Mouse (Mus musculus): Measurements from ENCODE around the gene Pam.

Gene Pam

DNA sequence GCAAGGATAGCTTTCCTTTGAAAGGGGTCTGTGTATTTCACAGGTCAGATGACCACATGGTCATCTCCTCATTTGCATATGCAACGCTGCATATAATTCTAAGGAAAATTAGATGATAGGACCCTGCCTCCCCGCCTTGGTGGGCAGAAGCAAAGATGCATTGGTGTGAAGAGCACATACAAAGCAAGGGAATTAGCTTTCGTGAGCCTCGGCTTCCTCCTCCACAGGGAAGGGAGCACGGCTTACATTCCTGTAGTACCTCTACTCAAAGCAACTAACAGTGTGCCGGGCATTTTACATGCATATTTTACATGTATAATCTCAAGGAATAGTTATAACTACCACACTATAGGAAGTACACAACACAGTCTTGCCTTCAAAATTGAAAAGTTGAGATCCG, 16.7 kb downstream of the Pam start:
- DNase-seq = no peak

DNA sequence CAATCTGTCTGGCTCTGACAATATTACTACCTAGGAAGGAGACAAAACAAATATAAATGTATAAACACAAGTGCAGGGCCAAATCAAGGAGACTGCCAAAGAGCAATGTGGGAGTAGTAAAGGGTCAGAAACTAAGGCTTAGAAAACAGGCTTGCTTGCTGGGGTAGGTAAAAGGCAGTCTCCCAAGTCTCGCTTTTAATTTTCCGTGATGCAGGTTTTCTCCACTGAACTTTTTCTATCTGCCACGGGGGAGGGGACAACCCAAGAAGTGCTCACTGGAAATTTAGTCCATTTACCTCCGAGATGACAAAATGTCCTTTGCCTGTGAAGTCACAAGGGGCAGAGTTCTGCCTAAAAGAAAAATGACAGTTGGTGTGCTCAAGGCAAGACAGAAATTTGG, 21.6 kb downstream of the Pam start:
- no peak for DNase-seq

DNA sequence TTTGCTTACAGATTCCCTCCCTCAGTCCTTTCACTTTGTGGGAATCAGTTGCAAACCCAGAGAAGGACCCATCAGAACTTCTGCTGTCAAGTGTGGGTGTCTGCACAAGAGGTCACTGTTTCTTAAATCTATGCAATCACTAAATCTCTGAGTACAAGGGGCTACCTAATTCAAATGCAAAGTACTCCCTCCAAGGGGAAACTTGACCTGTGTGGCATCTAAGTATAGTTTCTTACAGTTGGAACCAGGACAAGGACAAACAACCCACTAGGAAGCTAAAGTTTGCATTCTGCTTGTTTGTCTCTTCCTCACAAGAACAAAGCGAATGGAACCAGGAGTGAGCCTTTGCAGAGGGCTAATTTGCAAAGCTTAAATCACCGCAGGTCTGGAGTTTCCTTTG, 22.3 kb downstream of the Pam start:
- no peak for DNase-seq

DNA sequence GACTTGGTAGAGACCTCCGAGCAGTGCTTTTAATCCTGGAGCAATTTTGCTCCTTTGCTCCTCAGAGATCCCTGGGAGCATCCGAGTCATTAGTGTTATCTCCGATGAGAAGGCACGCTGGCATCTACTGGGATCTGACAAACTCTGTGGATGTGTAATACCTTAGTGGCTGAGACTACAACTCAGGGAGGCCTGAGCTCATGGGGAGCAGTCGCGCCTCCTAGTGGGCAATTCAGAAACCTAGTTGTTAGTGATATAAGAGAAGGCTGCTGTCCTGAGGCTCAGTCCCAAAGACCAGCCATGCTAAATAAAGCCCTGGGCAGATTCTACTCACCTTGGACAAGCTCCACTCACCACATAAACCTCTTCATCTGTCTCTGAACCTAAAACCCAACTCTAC, 23.4 kb downstream of the Pam start:
- DNase-seq = peak in 1 of 2 experiments; percentile 49

DNA sequence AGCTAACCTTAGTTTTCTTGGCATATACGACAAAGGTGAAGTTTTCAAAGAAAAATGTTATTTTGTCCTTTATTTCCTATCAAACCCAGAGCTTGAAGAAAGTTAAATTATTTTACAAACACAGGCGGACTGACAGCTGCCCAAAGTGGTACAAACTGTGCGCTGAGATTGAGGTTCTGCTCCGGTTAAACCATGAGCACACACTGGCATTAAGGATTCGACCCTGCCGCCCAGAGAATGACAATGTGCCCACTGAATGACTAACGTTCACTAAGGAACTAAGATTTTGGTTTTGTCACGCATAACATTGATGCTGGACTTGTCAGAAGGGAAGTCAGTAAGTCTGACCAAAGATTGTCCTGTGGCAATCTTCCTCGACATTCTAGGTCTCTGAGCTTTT, 24.0 kb downstream of the Pam start:
- DNase-seq = no peak

DNA sequence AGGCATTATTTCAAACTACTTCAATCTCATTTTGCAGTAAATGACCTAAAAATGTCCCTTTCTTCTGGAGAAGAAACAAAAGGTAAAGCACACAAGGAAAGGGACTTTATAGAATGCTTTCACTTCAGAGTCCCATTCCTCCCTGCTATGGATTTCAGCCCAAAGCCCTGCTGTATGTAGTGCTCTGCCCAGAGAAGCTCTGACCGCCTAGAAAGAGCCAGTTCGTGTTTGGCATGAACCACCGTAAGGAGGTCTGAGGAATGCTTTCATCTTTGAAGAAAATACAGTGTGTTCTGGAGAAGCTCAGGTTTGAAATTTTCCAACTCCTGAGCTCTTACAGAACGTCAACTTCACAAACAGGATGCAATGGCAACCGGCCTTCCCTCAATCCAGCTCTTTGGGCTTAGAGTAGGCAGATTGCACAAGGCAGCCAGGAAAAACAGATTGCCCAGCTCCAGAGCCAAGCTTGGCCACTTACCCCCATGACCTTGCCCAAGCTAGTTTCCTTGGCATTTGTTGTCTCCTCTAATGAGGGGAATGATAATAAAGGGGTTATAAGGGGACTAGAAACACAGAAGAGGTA, 24.6 kb downstream of the Pam start:
- no peak for DNase-seq

DNA sequence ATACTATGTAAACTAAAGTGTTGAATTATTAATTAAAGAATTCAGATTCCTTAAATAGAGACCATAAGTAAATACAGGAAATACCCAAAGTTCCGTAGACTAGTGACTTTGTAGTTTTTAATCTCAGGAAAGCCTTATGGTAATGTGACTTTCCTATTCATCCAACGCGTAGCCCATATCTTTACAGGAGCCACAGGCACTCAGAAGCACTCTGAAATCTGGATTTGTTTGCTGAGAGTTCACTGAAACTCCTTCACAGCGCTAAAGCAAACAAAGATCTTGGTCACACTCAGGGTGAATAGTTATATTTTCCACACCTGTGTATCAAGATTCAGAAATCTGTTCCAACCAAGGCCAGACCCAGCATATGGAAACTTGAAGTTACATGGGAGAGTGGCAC, 27.3 kb downstream of the Pam start:
- DNase-seq = no peak

DNA sequence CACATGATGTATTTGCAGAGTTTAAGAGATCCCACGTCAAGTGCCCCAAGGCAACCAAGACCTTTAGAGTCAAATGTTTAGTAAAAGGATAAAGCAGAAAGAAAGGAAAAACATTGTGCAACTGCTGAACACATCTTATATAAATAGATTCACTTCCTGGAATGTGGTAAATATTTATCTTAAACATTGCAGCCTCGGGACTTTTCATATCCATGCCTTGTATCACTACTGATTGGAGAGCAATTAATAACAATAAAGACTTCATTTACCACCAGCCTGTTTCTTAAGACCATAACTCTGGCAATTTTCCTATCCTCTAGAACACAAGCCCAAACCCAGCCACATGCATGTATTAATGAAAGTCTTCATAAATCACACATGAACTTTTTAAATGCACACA, 33.4 kb downstream of the Pam start:
- DNase-seq = no peak

DNA sequence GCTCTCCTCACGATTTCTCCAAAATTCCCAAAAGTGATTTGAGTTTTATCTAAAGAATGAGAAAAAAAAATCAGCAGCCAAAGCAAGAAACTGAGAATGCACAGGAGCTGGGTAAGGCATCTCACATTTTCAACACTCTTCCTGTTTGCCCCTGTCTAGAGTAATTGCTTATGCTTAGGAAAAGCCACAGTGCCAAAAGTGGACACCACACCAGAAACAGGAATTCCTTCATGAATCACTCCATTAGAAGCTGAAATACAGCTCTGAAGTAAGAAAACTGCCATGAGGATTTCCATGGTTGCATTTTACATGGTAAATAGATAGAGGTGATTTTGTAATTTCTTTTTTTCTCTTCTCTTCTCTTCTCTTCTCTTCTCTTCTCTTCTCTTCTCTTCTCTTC, 36.0 kb downstream of the Pam start:
- no peak for DNase-seq

DNA sequence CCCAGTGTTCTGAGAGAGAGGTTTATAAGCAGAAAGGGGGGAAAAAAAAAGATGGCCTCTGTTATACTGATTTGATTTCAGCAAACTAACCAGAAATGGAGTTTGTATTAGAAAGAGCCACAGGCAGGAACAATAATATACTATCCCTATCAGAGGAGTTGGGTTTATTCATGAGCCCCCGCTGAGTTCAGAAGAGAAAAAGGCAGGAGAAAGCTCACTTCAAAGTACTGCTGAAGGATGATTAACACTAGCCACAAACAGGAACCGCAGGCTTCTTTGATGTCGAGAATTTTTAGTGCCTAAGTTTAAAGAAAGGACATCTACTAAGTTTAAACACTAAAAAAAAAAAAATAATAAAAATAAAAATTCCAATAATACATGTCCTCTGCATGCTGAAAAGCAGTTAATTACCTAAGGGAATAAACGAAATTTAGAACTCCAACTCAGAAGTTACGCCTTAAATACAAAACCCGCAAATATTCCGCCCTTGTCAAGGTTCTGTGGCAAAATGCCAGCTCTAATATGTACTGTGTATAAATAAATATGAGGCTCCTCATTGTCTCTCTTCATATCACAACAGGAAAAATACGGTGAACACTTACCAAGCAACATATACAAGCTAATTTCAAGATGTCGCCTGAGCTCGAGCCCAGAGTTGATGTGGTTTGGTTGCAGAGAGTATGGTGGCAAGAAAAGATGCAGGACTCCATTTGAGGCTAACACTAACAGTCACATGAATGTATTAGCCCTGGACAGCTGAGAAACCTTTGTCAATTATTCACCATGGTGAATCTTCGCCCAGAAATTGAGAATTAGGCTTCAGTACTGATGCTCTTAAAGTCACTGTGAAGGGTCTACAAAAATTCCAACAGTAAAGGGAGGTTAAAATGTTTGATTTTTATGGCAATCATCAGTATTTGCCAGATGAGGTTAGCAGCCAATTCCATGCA, 38.2 kb downstream of the Pam start:
- no peak for DNase-seq

DNA sequence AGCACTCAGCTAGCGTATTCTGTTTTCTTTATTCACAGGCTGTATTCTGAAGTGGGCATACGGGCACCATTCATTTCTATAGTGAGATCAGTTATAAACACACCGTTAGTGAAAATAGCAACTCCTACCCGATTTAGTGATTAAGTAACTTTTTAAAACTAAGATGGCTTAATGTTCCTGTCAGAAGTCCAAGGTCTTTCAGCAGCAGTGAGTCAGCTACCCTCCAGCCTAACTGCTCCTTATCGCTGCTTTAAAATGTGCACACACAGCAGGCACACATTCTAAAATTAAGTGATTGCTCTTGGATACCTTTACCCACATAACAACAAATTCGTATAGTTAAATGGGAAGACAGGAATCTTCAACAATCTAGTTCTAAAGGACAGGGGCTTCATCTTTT, 39.2 kb downstream of the Pam start:
- DNase-seq = no peak

DNA sequence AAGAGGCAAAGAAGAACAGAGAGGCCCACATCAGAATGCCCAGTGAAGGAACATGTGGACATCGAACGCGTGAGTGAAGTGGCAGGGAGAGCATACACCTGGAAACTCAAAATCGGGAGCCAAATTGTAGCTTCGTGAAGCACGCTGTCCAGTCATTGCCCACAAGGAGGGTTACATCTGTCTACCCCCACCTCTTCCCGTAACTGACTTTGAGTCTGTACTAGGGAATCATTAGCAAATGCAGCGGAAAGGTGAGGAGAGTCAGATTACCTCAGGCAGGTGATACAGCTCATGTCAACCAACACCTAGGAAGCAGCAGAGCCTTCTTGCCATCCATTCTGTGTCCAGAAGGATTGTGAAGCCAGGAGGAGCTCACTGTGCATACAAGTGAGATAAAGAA, 39.9 kb downstream of the Pam start:
- DNase-seq = no peak

DNA sequence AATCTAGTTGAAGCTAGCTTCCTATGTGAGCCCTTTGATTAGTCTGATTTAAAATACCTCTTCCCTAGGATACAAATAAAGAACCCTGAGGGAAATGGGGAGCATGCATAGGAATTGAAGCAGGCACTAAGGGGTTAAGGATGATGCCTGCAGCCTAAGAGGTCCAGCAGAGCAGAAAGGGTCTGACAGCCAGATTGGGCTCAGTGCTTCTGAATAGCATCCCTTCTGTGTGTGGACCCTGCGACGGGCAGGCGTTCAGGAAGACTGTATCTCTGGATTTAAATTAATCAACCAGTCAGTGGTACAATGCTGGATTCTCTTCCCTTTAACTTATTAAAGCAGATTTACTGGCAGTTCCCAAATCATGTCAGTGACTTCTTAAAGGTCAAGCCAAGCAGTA, 41.5 kb downstream of the Pam start:
- no peak for DNase-seq

DNA sequence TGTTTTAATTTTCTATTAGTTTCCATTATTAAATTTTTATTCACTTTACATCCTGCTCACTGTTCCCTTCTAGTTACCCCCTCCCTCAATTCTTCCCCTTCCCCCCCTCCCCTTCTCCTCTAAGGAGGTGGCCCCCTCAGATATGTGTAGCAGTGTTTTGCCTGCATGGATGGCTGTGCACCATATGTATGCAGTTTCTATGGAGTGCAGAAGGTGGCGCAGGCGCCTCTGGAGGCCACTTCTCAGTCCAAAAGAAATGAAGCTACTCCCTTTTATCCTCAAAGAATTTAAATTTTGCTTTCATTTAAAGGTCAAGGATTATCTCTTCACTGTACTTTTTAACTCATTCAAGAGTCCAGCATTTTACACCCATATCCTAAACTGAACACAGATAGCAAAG, 42.0 kb downstream of the Pam start:
- no peak for DNase-seq

DNA sequence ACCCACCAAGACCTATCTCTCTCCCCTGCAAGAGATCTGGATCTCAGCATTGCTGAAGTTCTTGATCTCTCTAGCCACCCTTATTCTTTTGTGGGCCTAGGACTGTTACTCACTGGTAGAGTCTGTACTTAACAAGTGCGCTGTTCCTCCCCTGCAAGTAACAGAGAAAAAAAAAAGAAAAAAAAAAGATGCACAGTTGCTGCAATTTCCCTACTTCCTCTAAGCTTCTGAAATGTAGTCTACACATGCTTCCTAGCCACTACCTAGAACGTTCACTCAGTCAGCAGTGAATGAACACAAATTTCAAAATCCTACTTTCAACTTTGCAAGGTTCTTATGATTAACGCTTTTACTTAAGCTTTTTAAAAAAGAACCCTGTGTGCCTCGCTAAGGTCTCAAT, 42.7 kb downstream of the Pam start:
- no peak for DNase-seq

DNA sequence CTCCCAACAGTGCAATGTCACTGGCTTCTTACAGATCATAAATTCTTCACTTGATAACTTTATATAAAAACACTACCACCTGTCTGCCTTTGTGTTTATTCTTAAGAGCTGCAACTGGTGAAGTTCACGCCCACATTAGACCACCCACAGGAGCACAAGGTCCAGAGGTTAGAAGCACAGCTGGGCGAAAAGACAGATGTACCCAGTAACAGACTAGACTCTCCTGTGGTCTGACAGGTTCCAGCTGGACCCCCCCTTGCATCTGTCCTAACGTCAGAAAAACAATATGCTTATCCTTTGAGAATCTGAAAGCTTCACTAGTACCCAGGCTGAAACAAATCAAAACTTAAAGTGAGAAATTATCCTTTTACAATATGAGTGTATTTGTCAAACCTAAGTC, 44.4 kb downstream of the Pam start:
- peak in 1 of 2 experiments; percentile 31 for DNase-seq

DNA sequence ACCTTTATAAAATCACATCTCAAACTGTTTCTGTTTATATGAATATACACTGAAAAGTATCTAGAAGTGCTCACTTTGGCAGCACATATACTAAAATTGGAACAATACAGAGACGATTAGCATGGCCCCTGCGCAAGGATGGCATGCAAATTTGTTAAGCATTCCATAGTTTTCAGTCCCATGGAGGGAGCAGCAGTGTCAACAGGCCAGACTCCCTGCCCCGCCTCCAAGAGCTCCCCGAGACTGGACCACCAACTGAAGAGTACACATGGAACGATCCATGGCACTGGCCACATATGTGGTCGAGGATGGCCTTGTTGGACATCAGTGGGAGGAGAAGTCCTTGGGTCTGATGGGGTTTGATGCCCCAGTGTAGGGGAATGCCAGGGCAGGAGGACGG, 45.7 kb downstream of the Pam start:
- DNase-seq = no peak

DNA sequence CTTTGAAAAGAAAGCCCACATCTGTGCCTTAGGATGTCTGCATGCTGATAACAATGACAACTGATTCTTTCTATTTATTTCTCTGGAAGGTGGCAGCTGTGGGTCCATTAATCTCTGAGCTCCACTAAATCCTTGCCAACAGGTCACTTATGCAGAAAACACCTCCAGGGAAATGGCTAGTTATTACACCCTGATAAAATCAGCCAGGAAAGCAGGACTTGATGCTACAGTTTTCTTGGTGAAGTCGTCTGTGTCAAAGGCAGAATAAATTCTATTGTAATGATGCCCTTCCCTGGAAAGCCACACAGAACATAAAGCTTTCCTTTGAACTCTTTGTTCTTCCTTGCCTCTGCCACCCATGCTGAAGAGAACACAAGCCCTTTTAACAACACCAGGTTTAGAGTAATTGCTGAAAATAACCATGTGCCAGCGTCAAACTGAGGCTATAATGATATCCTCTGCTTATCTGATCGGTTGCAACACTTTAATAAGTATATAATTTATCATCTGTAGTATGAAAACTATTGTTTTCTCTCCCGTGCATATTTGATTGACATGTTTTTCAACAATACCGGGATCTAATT, 47.1 kb downstream of the Pam start:
- DNase-seq = no peak

DNA sequence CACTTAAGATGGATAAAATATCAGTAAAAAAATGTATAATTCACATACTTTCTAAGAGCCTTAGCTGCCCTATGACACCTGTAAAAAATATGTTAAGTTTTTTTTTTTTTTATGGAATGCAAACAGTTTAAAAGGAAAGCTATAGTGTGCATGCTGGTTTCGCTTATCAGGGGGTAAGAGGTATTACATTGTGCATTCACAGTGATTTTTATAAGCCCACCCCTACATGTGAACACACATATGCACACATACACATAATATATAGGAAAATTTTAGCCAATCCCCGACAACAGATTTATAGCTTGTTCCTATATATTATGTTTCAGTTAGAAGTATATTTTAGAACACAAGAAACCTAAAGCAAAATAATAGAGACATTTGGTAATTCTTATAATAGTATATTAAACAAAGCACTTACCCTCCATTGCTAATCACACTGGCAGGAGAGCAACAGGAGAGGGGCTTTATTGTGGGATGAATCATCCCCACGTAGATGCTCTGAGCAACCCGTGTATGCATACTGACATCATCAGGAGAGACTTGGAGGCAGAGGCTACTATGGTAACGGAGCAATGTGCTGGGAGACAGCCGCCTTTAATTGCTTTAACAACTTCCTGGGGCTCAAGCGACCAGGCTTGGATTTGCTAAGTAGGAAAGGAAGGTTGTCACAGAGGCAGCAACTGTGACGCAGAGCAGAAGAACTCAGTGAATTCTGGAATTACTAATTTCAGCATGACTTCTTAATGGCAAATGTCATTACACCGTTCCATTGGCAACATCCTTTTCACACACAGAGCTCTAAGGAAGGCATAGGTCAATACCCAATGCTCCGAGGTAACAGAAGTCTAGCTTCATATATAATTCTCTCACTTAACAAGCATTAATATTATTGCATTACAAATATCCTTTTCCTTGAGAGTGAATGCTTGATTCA, 47.9 kb downstream of the Pam start:
- no peak for DNase-seq

DNA sequence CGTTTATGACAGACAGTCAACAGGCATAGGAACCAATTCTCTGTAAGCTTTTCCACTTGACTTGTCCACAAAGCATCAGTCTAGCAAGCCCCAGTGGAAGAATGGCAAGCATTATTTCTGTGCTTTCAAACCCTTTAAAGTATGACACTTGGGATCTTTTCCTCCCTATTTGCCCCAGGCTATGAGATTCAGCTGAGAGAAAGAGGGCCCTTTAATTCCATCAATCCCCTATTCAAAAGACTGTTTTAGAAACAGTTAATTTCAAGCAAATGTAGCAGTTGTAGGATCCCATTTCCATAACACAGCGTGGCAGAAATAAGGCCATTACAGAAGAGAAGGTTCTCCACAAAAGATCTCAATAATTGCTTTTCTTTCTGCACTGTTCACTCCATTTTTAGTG, 53.0 kb downstream of the Pam start:
- no peak for DNase-seq

DNA sequence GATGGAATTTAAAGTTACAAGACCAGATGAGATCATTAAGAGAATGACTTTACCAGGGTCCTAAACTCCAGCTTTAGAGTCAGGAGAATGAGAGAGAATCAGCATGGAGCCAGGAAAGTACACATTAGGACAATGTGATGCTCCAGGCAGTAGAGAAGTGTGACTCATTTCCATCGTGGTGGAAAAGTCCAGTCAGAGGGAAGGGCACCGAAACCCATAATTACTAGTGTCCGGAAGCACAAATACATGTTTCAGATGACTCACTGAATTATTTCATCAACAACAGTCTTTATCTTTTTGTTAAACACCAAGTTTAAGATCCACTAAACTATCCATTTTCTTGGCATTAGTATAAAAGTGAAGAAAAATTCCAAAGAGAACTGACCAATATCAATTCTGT, 57.2 kb downstream of the Pam start:
- no peak for DNase-seq

DNA sequence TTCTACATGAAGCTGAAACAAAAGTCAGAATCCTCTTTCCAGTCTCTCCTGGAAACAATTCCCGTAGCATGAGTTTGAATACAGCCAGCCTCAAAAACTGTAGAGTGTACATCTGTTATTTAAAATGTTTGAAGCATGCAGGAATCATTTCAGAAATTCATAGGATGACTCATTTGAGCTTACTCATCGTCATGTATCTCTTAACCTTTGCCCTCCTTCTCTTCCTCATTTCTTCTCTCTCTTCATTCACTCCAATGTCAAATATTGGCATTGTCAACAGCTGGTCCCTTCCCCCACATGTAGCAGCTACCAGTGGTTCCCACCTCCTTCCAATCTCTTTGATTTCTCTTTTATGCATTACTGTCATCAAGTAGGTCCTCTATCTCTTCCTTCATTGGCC, 59.7 kb downstream of the Pam start:
- no peak for DNase-seq

DNA sequence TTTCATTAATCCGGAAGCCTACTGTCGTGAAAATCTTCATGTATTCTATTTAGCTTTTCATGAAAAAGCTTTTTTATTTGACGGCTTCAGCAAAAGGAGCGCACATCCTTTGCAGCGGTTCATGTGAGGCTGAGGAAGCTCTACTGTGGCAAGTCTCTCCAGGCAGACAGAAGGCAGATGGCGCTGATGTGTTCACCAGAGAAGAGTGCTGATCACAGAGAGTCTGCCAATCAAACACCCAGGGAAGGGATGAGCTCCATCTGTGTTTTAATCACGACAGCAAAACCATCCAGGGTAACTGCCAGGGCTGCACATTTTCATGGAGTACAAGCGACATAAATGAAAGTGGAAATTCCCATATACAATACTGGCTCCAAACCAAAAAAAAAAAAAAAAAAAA, 63.6 kb downstream of the Pam start:
- DNase-seq = no peak
